Mouse (Mus musculus) limb, embryonic 10.5 days (tissue): ENCODE measurements around the gene Slc25a44. TPM values are rescaled to one million over a fixed set of nuclear protein-coding genes. Genes with fewer than 3 reads are reported as not detected.
"Not testable (repeated sequence)": the region's sequence is repeated elsewhere in the genome, so short reads cannot be mapped to it uniquely, and the experiment has no call there.

Experiments used
- DNase-seq: peaks from one replicate; pipeline ENCODE4 v3.0.0-alpha.2; 2017; ENCODE audit warnings: low spot score
- H3K27ac ChIP-seq: fragments of 300-500 bp; sonication (generic); 2 replicates; pipeline ENCODE4 v1.5.1; 2016; ENCODE audit warnings: mild to moderate bottlenecking
- H3K27me3 ChIP-seq: fragments of 300-500 bp; sonication (generic); 2 replicates; pipeline ENCODE4 v1.6.1; 2016; ENCODE audit warnings: low read depth, mild to moderate bottlenecking; ENCODE audit not compliant: poor library complexity, severe bottlenecking
- H3K36me3 ChIP-seq: fragments of 300-500 bp; sonication (generic); 2 replicates; pipeline ENCODE4 v1.6.1; 2016; ENCODE audit warnings: mild to moderate bottlenecking, moderate library complexity
- H3K4me1 ChIP-seq: fragments of 300-500 bp; sonication (generic); 2 replicates; pipeline ENCODE4 v1.6.1; 2016
- H3K4me3 ChIP-seq: fragments of 300-500 bp; sonication (generic); 2 replicates; pipeline ENCODE4 v1.5.1; 2016; ENCODE audit warnings: mild to moderate bottlenecking, moderate library complexity
- H3K9me3 ChIP-seq: fragments of 300-500 bp; sonication (generic); replicated peaks from 2 replicates; pipeline ENCODE4 v1.6.1; 2016; ENCODE audit warnings: mild to moderate bottlenecking
- WGBS: fragments of 180-500 bp; shearing (Covaris S2); methylation state at CpG from one replicate; pipeline ENCODE4 v1.1.7; 2016; 5-methylcytosine and 5-hydroxymethylcytosine counted together
- microRNA-seq: library from miRNA; unstranded; fragments of <30 nt; microRNA quantifications from one replicate; pipeline ENCODE4, GENCODE M21; 2017
- polyA plus RNA-seq: library from polyadenylated mRNA; unstranded; fragments of >200 nt; fragmentation: Nextera tagmentation; extraction: Ambion mirVana; gene quantifications from 2 replicates; pipeline ENCODE4 v1.2.1, GENCODE M21; 2016

Gene Slc25a44
- polyA plus RNA-seq, 1 experiment from 2014 or later: 18.0 TPM

DNA sequence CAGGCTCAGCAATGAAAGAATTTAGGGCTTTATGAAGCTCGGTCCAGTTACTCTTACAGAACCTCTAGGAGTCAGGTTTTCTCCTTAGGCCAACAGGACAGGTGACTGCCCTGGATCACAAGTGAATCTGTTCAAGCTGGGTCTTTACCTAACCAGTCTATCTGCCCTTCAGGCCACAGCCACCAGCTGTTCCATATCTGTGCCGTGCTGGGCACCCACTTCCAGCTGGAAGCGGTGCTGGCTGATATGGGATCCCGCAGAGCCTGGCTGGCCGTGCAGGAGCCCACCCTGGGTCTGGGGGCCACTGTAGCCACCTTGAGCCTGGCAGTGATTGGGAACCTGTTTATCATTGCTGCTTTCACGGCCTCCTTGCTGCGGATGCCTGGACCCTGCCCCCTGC is 57.4 kb downstream of the Slc25a44 start:
- H3K36me3 ChIP-seq, H3K9me3 ChIP-seq, H3K27ac ChIP-seq, H3K4me3 ChIP-seq, DNase-seq: not testable (repeated sequence)
- Histone ChIP-seq H3K27me3 (peaks cover 47% of the 10 kb centered on the region), H3K4me1 (peaks cover 25% of the 10 kb centered on the region)
- 54% methylated on average over 3 of the region's 7 CpGs for WGBS

DNA sequence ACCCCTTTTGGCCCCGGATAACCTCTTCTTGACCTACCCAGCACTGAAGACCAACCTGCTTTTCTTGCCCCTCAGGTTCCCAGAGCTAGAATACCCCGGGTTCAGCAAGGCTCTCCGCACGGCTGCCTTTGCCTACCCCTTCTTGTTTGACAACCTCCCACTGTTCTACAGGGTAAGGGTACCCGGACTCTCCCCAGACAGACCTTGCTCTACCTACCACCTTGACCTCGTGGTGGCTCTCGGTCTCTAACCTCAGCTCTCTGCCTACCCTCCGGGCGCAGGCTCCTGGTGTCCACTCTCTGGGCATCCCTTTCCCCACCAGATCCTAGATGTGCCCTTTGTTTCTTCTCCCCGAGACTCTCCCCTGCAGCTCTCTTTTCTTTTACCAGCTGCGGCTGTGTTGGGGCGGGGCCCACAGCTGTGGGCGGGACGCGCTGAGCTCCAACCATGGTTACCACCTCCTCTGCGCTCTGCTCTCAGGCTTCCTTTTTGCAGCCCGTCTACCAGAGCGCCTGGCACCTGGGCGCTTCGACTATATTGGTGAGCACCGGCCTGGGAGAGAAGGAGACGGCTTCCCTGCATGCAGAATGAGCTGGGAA is 58.0 kb downstream of the Slc25a44 start:
- Histone ChIP-seq H3K36me3 (peaks cover 15% of the 10 kb centered on the region), H3K4me1 (peaks cover 25% of the 10 kb centered on the region), H3K4me3 (peak overlapping the region; percentile 24), H3K27me3 (peaks cover 47% of the 10 kb centered on the region)
- H3K9me3 ChIP-seq, H3K27ac ChIP-seq, DNase-seq: not testable (repeated sequence)
- 9% methylated on average over 22 of the region's 22 CpGs for WGBS

DNA sequence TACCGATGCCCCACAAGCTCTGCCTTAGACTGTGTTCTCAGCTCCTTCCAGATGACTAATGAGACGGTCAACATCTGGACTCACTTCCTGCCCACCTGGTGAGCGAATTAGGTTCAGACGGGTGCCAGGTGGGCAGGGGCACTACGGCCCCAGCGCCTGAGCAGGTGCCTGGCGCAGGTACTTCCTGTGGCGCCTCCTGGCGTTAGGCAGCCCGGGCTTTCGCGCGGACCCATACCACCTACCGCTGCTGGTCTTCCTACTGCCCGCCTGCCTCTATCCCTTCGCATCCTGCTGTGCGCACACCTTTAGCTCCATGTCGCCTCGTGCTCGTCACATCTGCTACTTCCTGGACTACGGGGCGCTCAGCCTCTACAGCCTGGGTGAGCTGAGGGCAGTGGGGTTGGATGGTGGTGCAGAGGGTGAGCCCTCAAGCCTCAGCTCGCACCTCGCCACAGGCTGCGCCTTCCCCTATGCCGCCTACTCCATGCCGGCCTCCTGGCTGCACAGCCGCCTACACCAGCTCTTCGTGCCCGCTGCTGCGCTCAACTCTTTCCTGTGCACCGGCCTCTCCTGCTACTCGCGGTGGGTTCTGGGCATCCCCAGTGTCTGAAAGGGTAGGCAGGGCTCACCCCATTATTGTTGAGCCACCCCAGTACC is 59.1 kb downstream of the Slc25a44 start:
- Histone ChIP-seq H3K36me3 (peaks cover 26% of the 10 kb centered on the region), H3K9me3 (peaks cover 7% of the 10 kb centered on the region), H3K4me1 (peaks cover 30% of the 10 kb centered on the region), H3K27ac (no peak overlapping the region), H3K27me3 (peaks cover 47% of the 10 kb centered on the region), H3K4me3 (no peak overlapping the region)
- DNase-seq: no peak
- 33% methylated on average over 34 of the region's 34 CpGs for WGBS

DNA sequence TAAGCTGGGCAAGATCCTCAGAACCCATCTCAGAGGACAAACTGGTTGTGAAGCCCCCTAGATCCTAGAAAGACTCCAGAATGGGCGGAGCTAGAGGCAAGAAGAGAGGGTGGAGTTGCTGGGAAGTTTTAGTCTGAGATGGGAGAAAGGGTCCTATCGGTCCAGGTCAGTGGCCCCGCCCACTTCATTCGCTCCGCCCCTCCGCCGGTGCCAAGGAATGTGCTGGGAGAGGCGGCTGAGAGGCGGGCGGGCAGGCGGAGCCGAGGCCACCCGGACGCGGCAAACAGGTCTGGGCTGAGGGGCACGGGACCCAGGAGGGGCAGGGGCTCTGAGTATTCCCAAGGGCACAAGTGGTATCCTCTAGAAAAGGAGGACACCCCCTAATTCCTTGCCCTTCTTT is 60.6 kb downstream of the Slc25a44 start, which contains the start of gene Paqr6:
TSS of gene Paqr6 (plus strand) at position 248 of the 400 bp plus-strand sequence.
- H3K27me3 ChIP-seq: peaks cover 47% of the 10 kb centered on the region
- peak; percentile 69 for DNase-seq
- 0% methylated on average over 16 of the region's 16 CpGs for WGBS
- peak within 1 kb of the TSS; percentile 39 for H3K27ac ChIP-seq
- peaks cover 30% of the 10 kb centered on the region for H3K4me1 ChIP-seq
- H3K36me3 ChIP-seq: peaks cover 41% of the 10 kb centered on the region
- peak within 1 kb of the TSS; percentile 32 for H3K4me3 ChIP-seq
- no peaks in the 10 kb centered on the region for H3K9me3 ChIP-seq

DNA sequence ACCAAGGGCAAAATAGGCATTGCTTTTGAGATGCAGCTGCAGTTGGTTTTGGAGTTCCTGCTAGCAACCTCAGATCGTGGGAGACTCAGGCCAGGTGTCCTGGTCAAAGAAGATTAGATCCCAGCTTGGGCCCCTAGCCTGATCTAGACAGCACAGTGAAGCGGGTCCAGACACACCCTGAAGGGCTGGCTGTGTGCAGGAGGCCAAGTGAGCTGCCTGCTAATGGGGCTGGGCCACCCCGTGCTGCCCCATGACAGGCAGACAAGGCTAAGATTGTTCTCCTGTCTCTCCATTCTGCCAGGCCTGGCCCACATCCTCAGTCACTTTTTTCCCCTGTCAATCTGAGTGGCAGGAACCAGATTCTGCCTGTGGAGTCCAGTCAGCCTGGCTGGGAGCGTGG is 61.2 kb downstream of the Slc25a44 start:
- 68% methylated on average over 4 of the region's 4 CpGs for WGBS
- peaks cover 47% of the 10 kb centered on the region for H3K27me3 ChIP-seq
- no peak overlapping the region; the same call in 1 of the 2 replicates for H3K4me3 ChIP-seq
- peaks cover 30% of the 10 kb centered on the region for H3K4me1 ChIP-seq
- DNase-seq: no peak
- H3K36me3 ChIP-seq: peaks cover 47% of the 10 kb centered on the region
- no peaks in the 10 kb centered on the region for H3K9me3 ChIP-seq
- peak overlapping the region; percentile 39 for H3K27ac ChIP-seq

DNA sequence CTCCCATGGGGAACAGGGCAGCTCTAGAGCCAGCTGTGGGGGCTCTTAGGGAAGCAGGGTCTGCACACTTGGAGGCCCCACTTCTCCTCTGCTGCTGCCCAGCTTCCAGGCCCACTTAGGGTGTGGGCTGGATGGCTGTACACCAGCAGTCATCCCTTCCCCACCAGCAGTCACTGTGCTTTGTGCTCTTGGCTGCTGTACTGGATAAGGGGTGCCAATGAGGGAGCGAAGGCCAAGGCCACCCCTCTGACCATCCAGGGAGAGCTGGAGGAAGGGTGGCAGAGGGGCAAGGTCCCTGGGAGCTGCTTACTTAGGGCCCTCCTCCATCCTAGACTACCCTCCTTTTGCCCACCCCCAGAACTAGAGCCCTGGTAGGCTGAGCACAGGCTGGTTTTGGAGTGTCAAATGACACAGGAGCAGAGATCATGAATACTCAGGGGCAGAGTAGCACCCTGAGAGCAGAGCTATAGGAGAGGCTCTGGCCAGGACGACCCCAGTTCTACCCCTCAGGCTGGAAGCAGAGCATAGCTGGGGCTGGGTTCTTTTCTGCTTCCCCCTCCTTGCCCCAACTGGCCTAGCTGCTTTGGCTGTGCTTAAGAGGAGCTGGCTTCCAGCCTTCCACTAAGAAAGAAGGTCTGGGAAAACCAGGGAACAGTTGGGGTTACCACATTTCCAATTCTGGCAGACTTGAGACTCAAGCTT is 63.2 kb downstream of the Slc25a44 start:
- Histone ChIP-seq H3K27ac (no peak overlapping the region), H3K9me3 (no peaks in the 10 kb centered on the region), H3K4me3 (no peak overlapping the region), H3K36me3 (peaks cover 67% of the 10 kb centered on the region), H3K27me3 (peaks cover 36% of the 10 kb centered on the region), H3K4me1 (peaks cover 27% of the 10 kb centered on the region)
- DNase-seq: no peak
- WGBS: 76% methylated on average over 2 of the region's 2 CpGs

DNA sequence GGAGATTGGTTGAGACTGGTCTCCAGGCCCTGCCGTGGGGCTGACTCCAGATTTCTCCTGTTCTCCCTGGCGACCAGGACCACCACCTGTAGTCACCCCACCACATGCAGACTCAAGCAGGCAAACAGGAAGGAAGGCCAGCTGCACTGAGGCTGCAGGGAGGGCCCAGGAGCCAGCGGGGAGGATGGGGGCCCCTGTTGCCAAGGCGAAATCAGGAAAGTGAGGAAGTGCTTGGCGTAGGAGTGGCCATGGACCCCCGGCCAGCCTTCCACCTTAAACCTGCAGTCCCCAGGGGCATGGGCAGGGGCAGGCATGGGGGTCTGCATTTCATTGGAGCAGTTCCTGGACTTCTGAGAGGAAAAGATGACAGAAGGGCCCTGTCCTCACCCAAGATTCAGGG is 63.8 kb downstream of the Slc25a44 start:
- Histone ChIP-seq H3K36me3 (peaks cover 73% of the 10 kb centered on the region), H3K4me3 (no peak overlapping the region), H3K27me3 (peaks cover 29% of the 10 kb centered on the region), H3K9me3 (no peaks in the 10 kb centered on the region), H3K27ac (no peak overlapping the region), H3K4me1 (peaks cover 27% of the 10 kb centered on the region)
- DNase-seq: no peak
- 83% methylated on average over 6 of the region's 6 CpGs for WGBS

Small RNA genes lying within 50 kb of the gene (microRNA-seq; reads per million reads assigned to microRNA genes)
- gene Mir7011: not detected

Other genes with a start within 250 kb of the Slc25a44 start
- gene Rhbg, start 170.4 kb downstream of the Slc25a44 start, polyA plus RNA-seq: 0.18 and 0.34 TPM in 2 replicates
- 0.26 TPM in 1 of 2 replicates, not detected in the other for gene Gm38392, start 137.9 kb downstream of the Slc25a44 start, polyA plus RNA-seq
- 14.0 and 15.4 TPM in 2 replicates for gene Tsacc, start 128.1 kb downstream of the Slc25a44 start, polyA plus RNA-seq
- 834 and 987 TPM in 2 replicates for gene Cct3, start 128.0 kb downstream of the Slc25a44 start, polyA plus RNA-seq
- 138 and 142 TPM in 2 replicates for gene Glmp, start 100.1 kb downstream of the Slc25a44 start, polyA plus RNA-seq
- 2.9 and 3.3 TPM in 2 replicates for gene Tmem79, start 89.0 kb downstream of the Slc25a44 start, polyA plus RNA-seq
- 94.1 and 94.8 TPM in 2 replicates for gene Smg5, start 88.9 kb downstream of the Slc25a44 start, polyA plus RNA-seq
- 0.83 and 1.6 TPM in 2 replicates for gene Paqr6, start 60.6 kb downstream of the Slc25a44 start, polyA plus RNA-seq
- gene Bglap3, start 52.4 kb downstream of the Slc25a44 start, polyA plus RNA-seq: 0.09 and 0.11 TPM in 2 replicates
- not detected in 2 replicates for gene Bglap2, start 46.4 kb downstream of the Slc25a44 start, polyA plus RNA-seq
- gene Bglap, start 40.7 kb downstream of the Slc25a44 start, polyA plus RNA-seq: 0.79 TPM in 1 of 2 replicates, not detected in the other
- 197 and 220 TPM in 2 replicates for gene Pmf1, start 14.8 kb downstream of the Slc25a44 start, polyA plus RNA-seq
- 4.7 and 6.7 TPM in 2 replicates for gene Sema4a, start 36.0 kb upstream of the Slc25a44 start, polyA plus RNA-seq
- gene Lmna, start 84.8 kb upstream of the Slc25a44 start, polyA plus RNA-seq: 9.2 and 14.5 TPM in 2 replicates
- 28.9 and 34.8 TPM in 2 replicates for gene Mex3a, start 107.3 kb upstream of the Slc25a44 start, polyA plus RNA-seq
- 1.7 and 3.7 TPM in 2 replicates for gene Rab25, start 123.2 kb upstream of the Slc25a44 start, polyA plus RNA-seq
- gene Lamtor2, start 127.9 kb upstream of the Slc25a44 start, polyA plus RNA-seq: 151 and 159 TPM in 2 replicates
- 78.8 and 79.5 TPM in 2 replicates for gene Ubqln4, start 128.6 kb upstream of the Slc25a44 start, polyA plus RNA-seq
- 199 and 202 TPM in 2 replicates for gene Ssr2, start 150.7 kb upstream of the Slc25a44 start, polyA plus RNA-seq
- 103 and 119 TPM in 2 replicates for gene Arhgef2, start 180.8 kb upstream of the Slc25a44 start, polyA plus RNA-seq
- not detected in 2 replicates for gene Rxfp4, start 228.0 kb upstream of the Slc25a44 start, polyA plus RNA-seq